Mouse (Mus musculus) lung, postnatal 14 days (tissue): ENCODE results near the gene Lrmp.
"Not testable (repeated sequence)": the region's sequence is repeated elsewhere in the genome, so short reads cannot be mapped to it uniquely, and the experiment has no call there.

Source experiments
- DNase-seq: peaks from one replicate; pipeline ENCODE4 v3.0.0; 2021

Gene Lrmp

DNA sequence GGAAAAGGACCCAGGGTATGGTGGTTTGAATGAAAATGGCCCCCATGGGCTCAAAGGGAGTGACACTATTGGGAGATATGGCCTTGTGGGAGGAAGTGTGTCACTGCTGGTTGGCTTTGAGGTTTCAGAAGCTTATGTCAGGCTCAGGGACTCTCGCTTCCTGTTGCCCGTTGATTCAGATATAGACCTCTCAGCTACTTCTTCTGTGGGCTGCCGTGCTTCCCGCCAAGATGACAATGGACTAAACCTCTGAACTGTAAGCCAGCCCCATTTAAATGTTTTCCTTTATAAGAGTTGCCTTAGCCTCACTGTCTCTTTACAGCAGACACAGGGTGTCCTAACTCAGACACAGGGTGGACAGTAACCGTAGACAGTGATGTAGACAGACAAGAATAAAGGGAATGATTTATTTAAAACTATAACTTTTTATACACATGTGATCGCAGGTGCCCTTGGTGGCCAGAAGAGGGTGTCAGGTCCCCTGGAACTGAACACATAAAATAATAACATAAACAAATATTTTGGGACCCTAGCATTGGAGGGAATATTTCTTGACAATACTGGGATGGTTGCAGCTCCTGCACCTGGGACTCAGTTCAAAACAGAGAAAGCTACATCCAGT lies at the start of gene Lrmp:
Lrmp (plus strand) TSS at position 178 of the 622 bp plus-strand sequence.
- DNase-seq = no peak

DNA sequence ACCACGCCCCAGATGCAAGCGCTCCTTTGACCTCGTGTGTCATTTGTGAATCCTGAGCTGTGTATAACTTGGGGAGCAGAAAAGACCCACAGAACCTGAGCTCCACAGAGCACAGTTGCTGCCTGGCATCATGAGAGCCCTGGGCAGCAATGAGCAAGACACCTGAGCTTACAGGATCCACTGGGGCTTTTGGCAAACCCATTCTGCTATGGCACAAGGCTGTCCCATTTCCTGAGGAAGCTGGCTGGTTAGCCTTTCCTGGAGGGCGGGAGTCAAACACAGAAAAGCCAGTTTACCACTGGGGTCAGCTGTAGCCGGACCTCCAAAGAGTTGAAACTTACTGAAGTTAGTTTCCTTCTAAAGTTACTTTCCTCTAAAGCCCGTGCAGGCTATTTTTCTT lies 49.0 kb upstream of the Lrmp start:
- DNase-seq = no peak

DNA sequence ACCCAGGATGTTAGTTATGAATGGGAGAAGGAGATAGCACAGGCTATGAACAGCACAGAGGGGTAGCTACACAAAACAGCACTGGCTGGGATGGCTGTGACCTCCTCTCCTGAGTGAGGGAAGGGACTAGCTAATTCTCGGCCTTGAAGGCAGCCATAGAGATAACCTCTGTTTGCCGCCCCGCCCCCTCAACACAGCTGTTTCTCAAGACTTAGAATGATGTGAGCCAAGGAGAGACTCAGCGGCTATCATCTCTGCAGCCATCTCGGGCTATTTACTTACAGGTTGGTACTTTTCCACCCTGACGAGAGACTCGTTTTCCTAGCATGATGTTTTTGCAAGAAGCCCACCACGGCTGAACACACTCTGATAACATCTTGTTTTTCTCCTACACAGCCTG lies 47.8 kb upstream of the Lrmp start:
- no peak for DNase-seq

DNA sequence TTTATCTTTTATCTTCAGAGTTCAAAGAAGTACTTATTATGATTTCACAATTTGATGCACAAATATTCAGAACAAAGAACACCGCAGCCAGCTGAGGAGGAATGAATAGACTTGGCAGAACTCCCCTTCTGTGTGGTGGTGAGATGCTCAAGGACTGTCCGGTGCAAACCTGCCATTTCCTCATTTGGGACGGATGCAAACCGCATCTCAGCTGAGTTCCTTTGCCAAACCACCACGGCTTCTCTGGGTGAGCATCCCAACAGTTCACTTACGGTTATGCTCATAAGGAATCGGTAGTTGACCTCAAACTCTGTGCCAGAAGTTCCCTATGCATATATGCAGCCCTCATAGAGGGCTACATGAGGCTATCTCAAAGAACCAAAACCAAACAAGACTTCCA lies 46.1 kb upstream of the Lrmp start:
- DNase-seq = no peak

DNA sequence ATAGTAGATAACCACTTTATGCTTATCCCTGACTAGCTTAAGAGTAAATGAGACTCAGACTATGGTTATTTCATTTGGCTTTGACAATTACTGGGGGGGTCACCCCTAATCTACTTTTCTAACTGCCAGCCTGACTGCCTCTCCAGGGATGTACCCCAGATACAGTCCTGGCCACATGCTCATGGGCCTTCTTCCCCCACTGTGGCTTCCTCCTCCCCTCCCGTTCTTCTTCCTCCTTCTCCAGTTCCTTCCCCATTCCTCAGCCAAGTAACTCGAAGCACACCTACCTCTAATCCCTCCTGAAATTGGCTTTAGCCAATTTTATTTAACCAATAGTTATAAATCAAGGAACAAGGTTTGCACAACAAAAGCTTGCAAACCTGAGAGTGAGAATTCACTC lies 45.5 kb upstream of the Lrmp start:
- DNase-seq = no peak

DNA sequence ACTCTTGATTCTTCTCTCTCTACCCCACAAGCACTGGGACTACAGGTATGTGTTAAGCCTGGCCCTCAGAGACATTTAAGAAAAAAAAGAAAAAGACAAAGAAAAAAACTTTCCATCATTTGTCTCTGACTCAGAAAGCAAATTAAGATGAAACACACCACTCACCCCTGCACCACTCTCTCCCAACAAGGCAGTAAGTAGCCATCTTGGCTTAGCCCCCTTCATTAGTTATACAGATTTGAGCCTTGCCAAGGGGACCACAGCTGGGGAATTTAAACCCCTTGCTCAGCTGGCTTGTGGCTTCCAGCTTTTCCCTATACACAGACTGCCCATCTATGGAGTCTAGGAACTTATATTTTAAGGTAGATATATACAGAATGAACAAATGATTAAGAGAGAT lies 41.0 kb upstream of the Lrmp start:
- DNase-seq = no peak

DNA sequence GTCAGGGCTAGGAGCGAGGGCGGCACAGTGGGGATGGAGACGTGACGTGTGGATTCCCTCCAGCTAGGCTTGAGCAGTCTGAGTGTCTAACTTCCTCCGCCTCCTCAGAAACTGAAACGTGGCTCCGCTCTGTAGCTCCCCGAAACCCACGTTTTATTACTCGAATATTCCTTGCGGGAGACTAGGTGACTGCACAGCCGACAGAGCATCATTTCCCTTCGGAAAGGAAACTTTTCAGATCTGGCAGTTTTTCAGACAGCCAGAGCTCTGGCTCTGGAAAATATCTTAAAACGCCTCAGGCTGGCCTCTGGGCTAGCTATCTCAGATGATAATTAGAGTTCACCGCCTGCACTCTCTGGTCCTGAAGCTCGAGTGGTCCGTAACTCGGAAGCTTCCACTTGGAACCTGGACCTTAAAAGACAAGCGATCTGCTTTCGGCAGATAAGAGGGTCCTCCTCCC lies 40.3 kb upstream of the Lrmp start:
- DNase-seq = no peak

DNA sequence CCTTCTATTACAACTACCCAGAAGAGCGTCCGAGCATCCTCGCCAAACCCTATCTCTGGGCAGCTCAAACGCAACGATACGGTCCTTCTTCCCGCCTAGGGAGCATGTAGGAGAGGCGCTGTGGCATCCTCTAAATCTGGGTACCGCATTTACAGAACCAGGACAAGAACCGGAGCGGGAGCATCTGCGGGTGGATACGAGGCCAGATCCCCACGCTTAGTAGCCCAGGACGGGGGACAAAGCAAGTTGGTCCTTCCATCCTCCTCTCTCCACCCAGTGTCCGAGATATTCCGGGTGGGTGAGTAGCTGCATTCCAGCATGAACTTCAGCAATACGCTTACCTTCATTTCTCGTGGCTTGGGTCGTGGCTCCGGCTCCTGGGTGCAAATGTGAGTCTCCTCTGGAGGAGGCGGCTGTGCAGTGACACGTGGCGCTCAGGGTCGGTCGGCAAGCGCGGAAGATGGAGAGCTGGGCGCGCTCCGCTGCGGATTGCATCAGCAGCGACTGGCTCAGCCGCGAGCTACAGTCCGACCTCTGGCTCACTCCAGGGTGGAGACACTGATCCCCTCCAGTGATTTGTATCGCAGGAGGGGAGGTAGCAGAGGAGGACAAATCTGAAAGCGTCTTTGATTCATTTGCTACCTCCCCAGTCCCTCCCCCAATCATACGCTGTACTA lies 39.8 kb upstream of the Lrmp start, which contains the start of gene Bcat1:
Bcat1 (minus strand) TSS at position 637 of the 677 bp plus-strand sequence.
- DNase-seq = no peak

DNA sequence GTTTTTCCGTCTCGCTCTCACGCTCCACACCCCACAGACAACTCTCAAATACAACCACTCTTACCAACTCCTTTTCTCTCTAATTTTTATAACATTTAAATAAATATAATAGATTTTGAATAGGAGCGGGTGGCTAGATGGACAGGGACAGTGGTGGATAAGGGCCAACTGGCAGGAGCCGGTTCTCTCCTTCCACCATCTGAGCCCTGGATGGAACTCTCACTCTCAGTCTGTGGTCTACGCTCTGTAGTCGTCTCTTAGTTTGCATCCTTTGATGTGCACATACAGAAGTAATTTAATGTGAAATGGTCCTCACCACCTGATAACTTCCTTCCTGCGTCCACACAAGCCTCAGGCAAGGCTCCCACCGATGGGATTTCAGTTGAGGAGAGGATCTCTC lies 39.2 kb upstream of the Lrmp start:
- no peak for DNase-seq

DNA sequence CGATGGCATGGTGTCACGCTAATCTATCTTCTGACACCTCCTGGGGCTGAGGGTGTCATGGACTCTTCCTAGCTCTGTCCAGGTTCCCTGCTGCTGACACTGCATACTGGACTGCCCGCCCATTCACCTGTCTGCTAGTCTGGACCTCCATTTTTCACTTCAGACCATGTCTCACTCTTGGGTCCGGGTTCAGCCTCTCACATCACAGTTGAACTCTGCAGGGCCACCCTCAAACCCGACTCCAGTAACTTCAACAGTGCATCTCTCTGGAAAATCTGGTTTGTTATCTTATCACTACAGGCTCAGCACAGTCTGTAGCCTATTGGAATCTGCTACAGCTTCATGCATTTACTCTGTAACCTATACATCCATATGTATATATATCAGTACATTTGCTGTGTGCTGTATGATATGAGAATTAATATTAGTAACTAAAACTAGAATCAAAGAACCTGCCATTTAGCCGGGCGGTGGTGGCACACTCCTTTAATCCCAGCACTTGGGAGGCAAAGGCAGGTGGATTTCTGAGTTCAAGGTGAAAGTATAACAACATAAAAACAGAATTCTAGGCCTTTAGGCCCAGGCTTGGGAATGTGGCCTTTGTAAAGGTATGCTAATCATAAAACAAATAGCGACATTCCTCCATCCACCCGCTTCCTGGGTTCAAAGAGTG lies 36.2 kb upstream of the Lrmp start:
- DNase-seq = no peak

DNA sequence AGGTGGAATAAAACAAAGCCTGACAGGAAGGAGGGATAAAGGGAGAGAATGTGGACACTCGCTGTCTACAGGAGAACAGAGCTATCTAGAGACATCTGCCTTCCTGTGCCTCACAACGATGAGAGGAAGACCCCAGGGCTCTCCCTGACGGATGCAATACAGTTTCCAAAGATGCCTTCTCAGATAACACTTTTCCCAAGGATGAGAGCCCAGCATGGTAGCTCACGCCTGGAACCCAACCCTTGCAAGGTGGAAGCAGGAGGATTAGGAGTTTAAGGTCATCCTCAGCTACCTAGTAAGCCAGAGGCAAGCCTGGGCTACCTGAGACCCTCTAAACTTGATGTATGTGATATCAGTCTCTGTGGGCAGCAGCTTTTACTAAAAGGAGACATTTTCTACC lies 33.7 kb upstream of the Lrmp start:
- DNase-seq = no peak

DNA sequence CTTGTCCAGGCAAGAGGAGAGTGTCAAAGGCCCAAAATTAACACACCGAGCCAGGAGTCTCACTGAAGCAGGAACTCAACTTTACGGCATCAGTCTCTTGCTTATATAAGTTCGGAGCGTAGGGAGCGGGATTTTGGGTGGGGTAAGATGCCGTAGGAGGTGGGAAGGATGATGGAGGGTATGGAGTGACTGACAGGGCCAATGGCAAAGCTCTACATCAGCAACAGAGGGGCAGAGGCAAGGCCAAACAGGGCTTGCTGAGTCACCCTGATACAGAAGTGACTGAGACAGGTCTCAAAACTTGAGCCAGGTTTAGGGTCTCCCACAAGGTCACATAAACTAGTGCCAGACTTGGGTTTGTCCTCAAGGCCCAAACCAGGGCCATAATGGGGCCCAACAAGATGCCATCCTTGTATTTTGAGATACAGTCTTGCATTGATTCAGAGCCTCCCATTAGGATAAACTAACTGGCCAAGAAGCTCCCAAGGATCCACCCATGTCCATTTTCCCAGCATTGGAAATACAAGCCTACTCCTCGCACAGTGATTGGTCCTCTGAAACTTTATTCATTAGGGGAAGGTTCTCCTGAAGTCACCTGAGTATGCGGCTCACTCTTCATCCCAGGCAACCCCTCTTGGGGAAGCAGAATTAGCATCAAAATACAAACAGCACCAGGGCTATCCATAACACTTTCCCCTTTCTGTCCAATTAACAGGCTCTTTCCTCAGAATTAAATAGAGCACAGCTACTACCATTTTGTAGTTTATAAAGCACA lies 30.9 kb upstream of the Lrmp start:
- DNase-seq = no peak

DNA sequence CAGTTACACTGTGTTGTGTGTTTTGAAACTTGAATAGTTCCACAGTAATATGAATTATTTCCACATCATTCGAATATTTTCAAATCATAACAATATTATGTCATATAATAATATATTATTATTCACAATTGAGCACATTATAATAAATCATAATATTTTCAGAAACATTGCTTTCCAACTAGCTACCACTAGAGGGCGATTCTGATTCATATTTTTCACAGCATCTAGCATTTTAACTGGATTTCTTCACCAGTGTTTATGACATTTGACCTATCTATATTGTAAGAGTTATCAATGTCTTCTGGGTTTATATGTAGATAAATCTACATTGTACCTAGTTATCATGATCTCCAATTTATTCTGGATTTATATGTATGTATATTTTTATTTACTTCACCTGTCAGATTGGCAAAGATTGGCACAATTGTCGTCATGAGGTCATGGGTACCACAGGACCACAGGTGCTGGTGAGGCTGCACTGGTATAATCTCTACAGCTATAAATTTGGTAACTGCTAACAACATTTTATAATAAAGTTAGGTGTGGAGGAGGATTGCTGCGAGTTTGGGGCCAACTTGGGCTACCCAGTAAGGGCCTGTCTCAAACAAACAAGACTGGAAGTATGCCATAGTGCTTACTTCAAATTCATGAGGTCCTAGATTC lies 26.9 kb upstream of the Lrmp start:
- DNase-seq = no peak

DNA sequence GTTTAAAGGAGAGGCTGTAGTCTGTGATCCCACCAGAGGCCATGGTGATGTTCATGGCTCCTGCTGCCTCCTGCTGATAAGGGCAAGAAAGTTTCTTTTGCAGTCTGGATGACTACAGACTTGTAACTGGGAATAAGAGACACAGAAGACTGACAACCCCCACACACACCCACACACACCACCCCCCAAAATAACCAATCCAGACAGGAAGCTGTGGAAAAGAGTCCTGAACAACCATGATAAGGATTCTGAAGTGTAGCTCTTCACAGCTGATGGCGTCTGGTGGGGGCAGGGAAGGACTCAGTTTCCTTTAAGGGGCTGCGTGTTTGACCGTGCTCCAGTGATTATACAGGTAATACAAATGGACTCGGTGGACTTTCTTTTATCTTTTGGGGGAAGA lies 26.1 kb upstream of the Lrmp start:
- no peak for DNase-seq

DNA sequence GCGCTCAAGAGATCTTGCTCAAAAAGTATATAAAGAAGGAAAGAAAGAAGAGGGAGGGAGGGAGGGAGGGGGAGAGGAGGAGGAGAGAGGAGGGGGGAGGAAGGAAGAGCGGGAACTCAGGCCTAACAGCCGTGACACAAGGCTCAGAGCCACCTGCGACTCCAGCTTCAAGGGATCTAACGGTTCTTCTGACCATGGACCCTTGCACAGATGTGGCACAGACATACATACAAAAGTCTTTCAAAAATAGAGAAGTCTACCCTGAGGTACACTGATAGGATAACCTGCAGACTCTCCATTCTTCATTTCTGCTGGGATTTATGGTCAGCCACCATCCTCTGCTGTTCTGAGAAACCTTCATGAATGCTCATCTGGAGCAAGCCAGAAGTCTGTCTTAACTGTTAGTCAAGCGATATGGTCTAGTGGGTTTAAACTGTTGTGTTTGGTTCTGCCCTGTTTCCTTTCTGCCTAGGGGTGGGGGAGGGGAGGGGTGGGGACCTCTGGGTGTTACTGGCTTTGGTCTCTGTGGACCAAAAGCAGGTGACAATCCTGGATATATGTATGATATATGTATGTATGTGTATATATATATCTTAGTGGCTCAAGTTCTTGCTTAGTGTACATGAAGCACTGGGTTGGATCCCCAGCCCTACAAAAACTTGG lies 25.1 kb upstream of the Lrmp start:
- no peak for DNase-seq

DNA sequence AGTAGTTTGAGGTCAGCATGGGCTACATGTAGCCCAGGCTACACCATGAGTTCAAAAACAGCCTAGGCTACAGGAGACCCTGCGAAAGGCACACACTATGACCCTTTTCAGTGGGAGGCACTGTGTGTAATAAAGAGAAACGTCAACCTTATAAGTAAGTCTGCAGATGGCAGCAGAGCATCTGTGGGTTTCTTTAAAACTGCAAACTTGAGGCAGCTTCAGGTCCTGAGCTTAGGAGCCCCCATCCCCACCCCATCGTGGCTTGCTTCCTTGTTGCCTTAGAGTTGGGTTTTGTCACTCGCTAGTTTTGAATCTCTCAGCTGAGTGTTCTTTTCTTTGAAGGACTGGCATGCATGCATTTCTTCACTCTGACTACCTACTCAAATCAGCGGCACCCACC lies 24.5 kb upstream of the Lrmp start:
- DNase-seq = no peak

DNA sequence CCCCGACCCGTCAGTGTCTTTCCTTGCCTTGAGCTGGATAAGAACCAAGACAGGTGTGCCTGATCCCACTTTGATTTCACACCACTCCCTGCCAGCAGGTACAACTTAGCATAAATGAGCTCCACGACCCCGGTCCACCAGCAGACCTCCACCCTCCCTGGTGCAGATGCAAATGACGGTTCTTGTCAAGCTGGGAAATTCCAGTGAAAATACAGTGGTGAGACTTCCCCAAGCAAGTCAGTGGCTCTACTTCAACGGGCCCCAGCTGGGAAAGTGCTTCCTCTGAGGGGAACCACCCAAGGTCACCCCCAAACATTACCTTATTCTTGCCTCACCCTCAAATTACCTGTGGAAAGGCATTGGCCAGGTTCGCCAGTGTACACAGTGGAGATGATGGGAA lies 23.5 kb upstream of the Lrmp start:
- no peak for DNase-seq

DNA sequence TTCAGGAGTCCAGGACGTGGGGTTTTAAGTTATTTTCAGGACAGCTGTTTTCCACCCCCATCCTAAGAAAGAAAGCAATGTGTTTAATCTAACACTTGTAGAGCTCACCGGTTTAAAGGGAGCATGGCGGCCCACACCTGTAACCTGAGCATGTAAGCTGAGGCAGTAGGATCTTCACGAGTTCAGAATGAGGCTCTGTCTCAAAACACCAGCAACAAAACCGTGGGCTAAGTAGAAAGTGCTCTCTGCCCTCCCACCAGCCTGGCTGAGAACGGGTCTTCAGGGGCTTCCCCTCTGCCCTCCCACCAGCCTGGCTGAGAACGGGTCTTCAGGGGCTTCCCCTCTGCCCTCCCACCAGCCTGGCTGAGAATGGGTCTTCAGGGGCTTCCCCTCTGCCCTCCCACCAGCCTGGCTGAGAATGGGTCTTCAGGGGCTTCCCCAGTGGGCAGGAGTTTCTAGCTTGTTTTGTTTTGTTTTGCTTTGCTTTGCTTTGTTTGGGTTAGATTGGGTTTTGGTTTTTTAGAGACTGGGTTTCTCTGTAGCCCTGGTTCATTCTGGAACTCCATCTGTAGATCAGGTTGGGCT lies 22.3 kb upstream of the Lrmp start:
- DNase-seq = not testable (repeated sequence)

DNA sequence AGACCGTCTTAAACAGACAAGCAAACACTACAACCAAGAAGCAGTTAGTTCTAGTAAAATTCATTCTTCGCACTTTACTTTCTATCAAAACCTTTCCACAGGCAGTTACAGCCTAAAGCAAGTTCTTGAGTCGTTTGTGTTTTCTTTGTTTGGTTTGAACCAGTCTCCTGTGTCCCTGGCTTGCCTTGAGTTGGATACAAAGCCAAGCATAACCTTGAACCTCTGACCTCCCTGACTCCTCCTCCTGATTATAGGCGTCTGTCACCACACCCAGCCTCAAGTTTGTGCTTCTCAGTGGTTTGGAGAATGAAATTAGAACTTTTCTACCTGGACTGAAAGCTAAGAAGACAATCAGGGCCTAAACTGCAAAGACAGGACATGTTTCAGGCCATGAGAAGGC lies 21.0 kb upstream of the Lrmp start:
- no peak for DNase-seq

DNA sequence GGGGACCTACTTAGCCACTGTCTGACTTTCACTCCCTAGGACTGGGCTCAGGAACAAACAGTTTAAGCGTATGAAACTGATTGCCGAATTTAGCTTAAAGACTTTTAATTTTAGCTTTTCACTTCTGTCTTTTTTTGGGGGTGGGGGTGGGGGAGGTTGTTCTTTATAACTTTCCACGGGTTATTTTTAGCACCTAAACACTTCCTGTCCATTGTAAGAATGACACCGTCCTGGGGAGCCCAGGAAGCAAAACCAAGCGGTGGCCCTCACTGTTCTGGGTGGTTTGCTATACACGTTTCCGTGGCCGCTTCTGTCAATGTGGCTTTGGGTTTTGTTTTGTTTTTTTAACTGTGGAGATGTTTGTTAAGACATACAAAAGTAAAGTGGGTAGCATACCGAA lies 14.5 kb upstream of the Lrmp start:
- DNase-seq = no peak

DNA sequence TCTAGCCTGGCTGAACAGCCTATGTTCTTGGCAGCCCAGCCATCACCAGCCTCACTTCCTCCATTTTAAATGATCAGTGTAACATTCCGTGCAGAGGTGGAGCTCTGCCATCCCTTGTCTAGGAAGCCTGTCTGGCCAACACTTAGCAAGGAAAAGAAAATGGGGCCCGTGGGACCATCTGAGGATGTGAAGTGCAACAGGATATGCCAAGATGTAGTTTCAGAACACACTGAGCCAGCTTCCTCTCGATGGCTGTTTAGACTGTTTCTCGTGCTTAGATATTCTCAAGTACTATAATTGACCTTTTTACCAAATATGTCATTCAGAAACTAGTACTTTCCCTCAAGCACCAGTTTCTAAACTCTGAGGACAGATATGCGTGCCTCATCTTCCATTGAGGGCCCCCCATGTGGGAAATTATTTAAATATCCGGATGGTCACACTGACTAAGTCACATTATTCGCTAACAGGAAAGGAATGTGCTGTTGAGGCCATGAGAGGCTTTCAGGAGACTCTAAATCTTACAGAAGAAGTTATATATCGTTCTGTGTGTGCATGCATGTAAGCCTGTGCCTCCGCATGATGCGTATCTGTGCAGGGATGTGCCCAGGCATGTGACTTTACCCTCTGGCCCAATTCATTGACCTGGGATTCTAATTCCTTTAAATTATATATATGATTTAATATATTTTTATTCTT lies 11.1 kb upstream of the Lrmp start:
- DNase-seq = no peak
